Mouse (Mus musculus) cerebral cortex, adult 2 months (tissue): ENCODE results near the gene Kank4.

Experiments used
- WGBS: fragments of 180-500 bp; shearing (Covaris S2); methylation state at CpG from one replicate; pipeline ENCODE4 v1.1.7; 2018; 5-methylcytosine and 5-hydroxymethylcytosine counted together

Kank4 gene

GRCm38 (mm10) chr4:98831726-98832125, 14.4 kb upstream of the Kank4 start:
- WGBS = 71% methylated on average over 1 of the region's 1 CpGs

GRCm38 (mm10) chr4:98826701-98827100, 9.4 kb upstream of the Kank4 start:
- WGBS = 68% methylated on average over 3 of the region's 3 CpGs

GRCm38 (mm10) chr4:98823740-98824139, 6.4 kb upstream of the Kank4 start, which contains the start of gene I0C0044D17Rik:
TSS of gene I0C0044D17Rik (minus strand) at chr4:98823840.
- WGBS = 94% methylated on average over 1 of the region's 1 CpGs

GRCm38 (mm10) chr4:98823047-98823446, 5.7 kb upstream of the Kank4 start:
- 85% methylated on average over 3 of the region's 3 CpGs for WGBS

GRCm38 (mm10) chr4:98822478-98822877, 5.1 kb upstream of the Kank4 start:
- WGBS = 82% methylated on average over 3 of the region's 3 CpGs

GRCm38 (mm10) chr4:98819216-98819755, 1.9 kb upstream of the Kank4 start:
- WGBS = 74% methylated on average over 10 of the region's 10 CpGs

- 11% methylated on average over 14 of the region's 14 CpGs for WGBS
Observed at GRCm38 (mm10) chr4:98816807-98817183, 542 bp downstream of the Kank4 start.

GRCm38 (mm10) chr4:98806306-98806705, 11.0 kb downstream of the Kank4 start:
- WGBS = 81% methylated on average over 9 of the region's 9 CpGs

GRCm38 (mm10) chr4:98805291-98806048, 11.9 kb downstream of the Kank4 start:
- 86% methylated on average over 12 of the region's 12 CpGs for WGBS

- WGBS = 89% methylated on average over 7 of the region's 7 CpGs
Observed at GRCm38 (mm10) chr4:98804476-98805134, 12.7 kb downstream of the Kank4 start.

GRCm38 (mm10) chr4:98801775-98802174, 15.6 kb downstream of the Kank4 start:
- WGBS = 93% methylated on average over 11 of the region's 11 CpGs

- WGBS = 62% methylated on average over 8 of the region's 8 CpGs
Observed at GRCm38 (mm10) chr4:98800824-98801223, 16.5 kb downstream of the Kank4 start.

- WGBS = 37% methylated on average over 11 of the region's 11 CpGs
Observed at GRCm38 (mm10) chr4:98796591-98797341, 20.6 kb downstream of the Kank4 start.

GRCm38 (mm10) chr4:98795241-98795640, 22.1 kb downstream of the Kank4 start:
- WGBS = 74% methylated on average over 2 of the region's 2 CpGs

GRCm38 (mm10) chr4:98793486-98793885, 23.9 kb downstream of the Kank4 start:
- 95% methylated on average over 9 of the region's 9 CpGs for WGBS

- 68% methylated on average over 1 of the region's 1 CpGs for WGBS
Observed at GRCm38 (mm10) chr4:98790721-98791120, 26.6 kb downstream of the Kank4 start.

- WGBS = 21% methylated on average over 10 of the region's 10 CpGs
Observed at GRCm38 (mm10) chr4:98789861-98790311, 27.5 kb downstream of the Kank4 start.

GRCm38 (mm10) chr4:98789133-98789765, 28.1 kb downstream of the Kank4 start:
- 62% methylated on average over 7 of the region's 7 CpGs for WGBS

- 67% methylated on average over 3 of the region's 3 CpGs for WGBS
Observed at GRCm38 (mm10) chr4:98786281-98786680, 31.1 kb downstream of the Kank4 start.

- 54% methylated on average over 8 of the region's 8 CpGs for WGBS
Observed at GRCm38 (mm10) chr4:98785851-98786250, 31.5 kb downstream of the Kank4 start.

GRCm38 (mm10) chr4:98778219-98778618, 39.1 kb downstream of the Kank4 start:
- WGBS = 30% methylated on average over 16 of the region's 16 CpGs

GRCm38 (mm10) chr4:98777464-98777863, 39.9 kb downstream of the Kank4 start:
- WGBS = 92% methylated on average over 6 of the region's 6 CpGs
